Mouse (Mus musculus) heart, embryonic 10.5 days (tissue): ENCODE data around the gene Aldh3b2. TPM values are rescaled to one million over a fixed set of nuclear protein-coding genes. Genes with fewer than 3 reads are reported as not detected.
"Not testable (repeated sequence)": the region's sequence is repeated elsewhere in the genome, so short reads cannot be mapped to it uniquely, and the experiment has no call there.

ENCODE experiments used
- DNase-seq: peaks from one replicate; pipeline ENCODE4 v3.0.0-alpha.2; 2017; ENCODE audit warnings: low spot score
- H3K27ac ChIP-seq: fragments of 300-500 bp; sonication (generic); 2 replicates; pipeline ENCODE4 v1.5.1; 2016; ENCODE audit warnings: mild to moderate bottlenecking
- H3K27me3 ChIP-seq: fragments of 300-500 bp; sonication (generic); 2 replicates; pipeline ENCODE4 v1.6.1; 2016; ENCODE audit warnings: mild to moderate bottlenecking; ENCODE audit not compliant: poor library complexity, insufficient read depth, severe bottlenecking
- H3K36me3 ChIP-seq: fragments of 300-500 bp; sonication (generic); 2 replicates; pipeline ENCODE4 v1.6.1; 2016; ENCODE audit warnings: mild to moderate bottlenecking, moderate library complexity
- H3K4me1 ChIP-seq: fragments of 300-500 bp; sonication (generic); 2 replicates; pipeline ENCODE4 v1.6.1; 2016; ENCODE audit warnings: mild to moderate bottlenecking
- H3K4me3 ChIP-seq: fragments of 300-500 bp; sonication (generic); 2 replicates; pipeline ENCODE4 v1.5.1; 2016; ENCODE audit warnings: mild to moderate bottlenecking, moderate library complexity
- H3K9me3 ChIP-seq: fragments of 300-500 bp; sonication (generic); 2 replicates; pipeline ENCODE4 v1.6.1; 2016; ENCODE audit warnings: mild to moderate bottlenecking, moderate library complexity
- WGBS: fragments of 180-500 bp; shearing (Covaris S2); methylation state at CpG from one replicate; pipeline ENCODE4 v1.1.7; 2016; 5-methylcytosine and 5-hydroxymethylcytosine counted together
- polyA plus RNA-seq: library from polyadenylated mRNA; unstranded; fragments of >200 nt; fragmentation: Nextera tagmentation; extraction: Ambion mirVana; gene quantifications from 2 replicates; pipeline ENCODE4 v1.2.1, GENCODE M21; 2016

Aldh3b2 gene
- polyA plus RNA-seq, 1 experiment from 2014 or later: 1.8 TPM

- Histone ChIP-seq H3K4me3 (no peak overlapping the region), H3K36me3 (no peaks in the 10 kb centered on the region), H3K4me1 (peaks cover 14% of the 10 kb centered on the region), H3K27ac (no peak overlapping the region), H3K9me3 (no peaks in the 10 kb centered on the region), H3K27me3 (0 out of 2 replicates have a peak, but pooled peaks cover 7% of the 10 kb centered on the region)
- DNase-seq: no peak
- WGBS: 79% methylated on average over 3 of the region's 3 CpGs
Observed at GRCm38 (mm10) chr19:3955033-3955432, 17.1 kb upstream of the Aldh3b2 start.

GRCm38 (mm10) chr19:3955804-3956203 is 16.3 kb upstream of the Aldh3b2 start:
- Histone ChIP-seq H3K36me3 (no peaks in the 10 kb centered on the region), H3K27me3 (0 out of 2 replicates have a peak, but pooled peaks cover 7% of the 10 kb centered on the region), H3K27ac (0 out of 2 replicates have a peak overlapping the region, but pooled peaks have one; percentile 36), H3K9me3 (no peaks in the 10 kb centered on the region), H3K4me3 (no peak overlapping the region), H3K4me1 (peaks cover 14% of the 10 kb centered on the region)
- WGBS: 26% methylated on average over 4 of the region's 4 CpGs
- DNase-seq: no peak

DNA sequence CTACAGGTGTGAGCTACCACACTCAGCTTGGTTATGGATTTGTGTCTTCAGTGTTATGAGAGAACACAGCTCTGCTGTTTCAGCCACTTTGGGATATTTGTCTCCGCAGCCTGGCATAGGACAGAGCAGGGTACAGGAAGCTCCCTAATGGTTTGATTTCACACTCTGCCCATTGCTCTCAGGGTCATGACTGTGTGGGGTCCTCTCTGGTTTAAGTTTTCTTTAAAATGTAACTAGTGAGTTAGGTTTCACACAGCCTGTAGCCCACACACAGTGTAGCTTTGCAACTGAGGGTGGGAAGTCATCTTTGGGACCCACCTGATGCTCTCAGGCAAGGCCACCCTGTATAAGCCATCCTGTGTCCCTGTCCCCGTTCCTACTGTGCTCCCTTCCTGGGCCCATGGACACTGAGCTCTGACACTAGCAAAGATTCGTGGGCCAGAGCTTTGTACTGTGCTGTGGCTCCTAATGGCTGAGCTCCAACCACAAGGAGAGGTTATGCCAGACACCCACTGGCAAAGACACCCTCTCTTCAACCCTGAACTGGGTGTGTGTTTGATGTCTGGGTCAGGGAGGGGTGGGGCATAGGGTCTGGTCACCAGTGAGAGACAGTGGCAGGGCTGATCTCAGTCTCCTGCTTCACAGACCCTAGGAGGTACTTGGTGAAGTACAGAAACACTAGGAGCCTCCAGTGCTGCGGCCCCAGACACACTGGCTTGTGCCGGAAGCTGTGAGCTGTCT is 14.7 kb upstream of the Aldh3b2 start:
- H3K4me3 ChIP-seq, H3K36me3 ChIP-seq, DNase-seq, H3K27me3 ChIP-seq, H3K9me3 ChIP-seq, H3K27ac ChIP-seq: not testable (repeated sequence)
- peaks cover 14% of the 10 kb centered on the region for H3K4me1 ChIP-seq
- WGBS: 65% methylated on average over 5 of the region's 5 CpGs

DNA sequence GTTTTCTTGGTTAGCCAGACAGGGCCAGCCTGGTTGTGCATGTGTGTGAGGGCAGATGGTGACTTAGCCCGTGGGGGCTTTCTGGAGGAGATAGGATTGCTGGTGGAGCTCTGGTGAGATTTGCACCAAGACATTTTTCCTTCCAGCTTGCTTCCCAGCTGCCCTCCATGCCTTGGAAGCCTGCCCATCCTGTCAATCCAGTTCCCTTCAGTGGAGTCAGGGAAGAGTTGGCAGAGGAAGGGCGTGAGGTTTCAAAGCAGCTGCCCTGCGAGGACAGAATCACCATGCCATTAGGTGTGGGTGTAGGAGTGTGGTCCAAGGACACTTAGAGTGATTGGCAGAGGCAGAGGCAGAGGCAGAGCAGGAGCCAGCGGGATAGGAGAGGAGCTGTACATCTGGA is 13.7 kb upstream of the Aldh3b2 start, which contains the start of gene Aldh3b3:
Aldh3b3 (plus strand) TSS at position 176 of the 400 bp plus-strand sequence.
- Histone ChIP-seq H3K4me1 (peaks cover 18% of the 10 kb centered on the region), H3K27me3 (0 out of 2 replicates have a peak, but pooled peaks cover 7% of the 10 kb centered on the region), H3K27ac (no peak within 1 kb of the TSS), H3K36me3 (no peaks in the 10 kb centered on the region), H3K4me3 (no peak within 1 kb of the TSS), H3K9me3 (no peaks in the 10 kb centered on the region)
- no peak for DNase-seq
- WGBS: 74% methylated on average over 4 of the region's 4 CpGs

GRCm38 (mm10) chr19:3959030-3959429 is 13.1 kb upstream of the Aldh3b2 start:
- no peaks in the 10 kb centered on the region for H3K9me3 ChIP-seq
- no peak overlapping the region for H3K27ac ChIP-seq
- H3K4me3 ChIP-seq: no peak overlapping the region
- DNase-seq: no peak
- 0 out of 2 replicates have a peak, but pooled peaks cover 11% of the 10 kb centered on the region for H3K27me3 ChIP-seq
- peaks cover 18% of the 10 kb centered on the region for H3K4me1 ChIP-seq
- no peaks in the 10 kb centered on the region for H3K36me3 ChIP-seq

- DNase-seq: no peak
- Histone ChIP-seq H3K36me3 (no peaks in the 10 kb centered on the region), H3K9me3 (no peaks in the 10 kb centered on the region), H3K4me1 (peaks cover 12% of the 10 kb centered on the region), H3K4me3 (no peak overlapping the region), H3K27me3 (0 out of 2 replicates have a peak, but pooled peaks cover 13% of the 10 kb centered on the region), H3K27ac (no peak overlapping the region)
- WGBS: 77% methylated on average over 5 of the region's 5 CpGs
Observed at GRCm38 (mm10) chr19:3960211-3960610, 11.9 kb upstream of the Aldh3b2 start.

- H3K36me3 ChIP-seq, H3K4me1 ChIP-seq, H3K9me3 ChIP-seq, H3K4me3 ChIP-seq, H3K27ac ChIP-seq, DNase-seq: not testable (repeated sequence)
- H3K27me3 ChIP-seq: 0 out of 2 replicates have a peak, but pooled peaks cover 10% of the 10 kb centered on the region
- WGBS: 88% methylated on average over 6 of the region's 6 CpGs
Observed at GRCm38 (mm10) chr19:3961805-3962204, 10.3 kb upstream of the Aldh3b2 start.

- DNase-seq: no peak
- Histone ChIP-seq H3K4me3 (no peak overlapping the region), H3K9me3 (no peaks in the 10 kb centered on the region), H3K36me3 (no peaks in the 10 kb centered on the region), H3K4me1 (peaks cover 14% of the 10 kb centered on the region), H3K27me3 (0 out of 2 replicates have a peak, but pooled peaks cover 10% of the 10 kb centered on the region), H3K27ac (no peak overlapping the region)
- WGBS: 8% methylated on average over 2 of the region's 2 CpGs
Observed at GRCm38 (mm10) chr19:3962469-3962868, 9.7 kb upstream of the Aldh3b2 start.

DNA sequence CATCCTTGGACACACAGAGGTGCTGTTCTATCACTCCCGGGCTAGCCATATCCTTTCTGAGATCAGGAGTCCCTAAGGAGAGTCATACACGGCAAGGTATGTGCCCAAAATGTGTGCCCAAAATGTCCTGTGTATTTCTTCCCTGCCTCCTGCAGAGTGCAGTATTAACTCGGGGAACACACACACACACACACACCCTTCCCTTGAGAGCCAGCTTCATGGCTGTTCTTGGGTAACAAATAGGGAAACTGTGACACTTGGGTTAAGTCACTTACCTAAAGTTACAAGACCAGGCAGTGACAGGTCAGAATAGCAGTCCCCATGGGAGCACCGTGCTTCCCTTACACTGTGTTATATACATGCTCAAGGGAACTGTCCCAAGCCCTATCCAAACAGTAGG is 8.1 kb upstream of the Aldh3b2 start:
- H3K27ac ChIP-seq: no peak overlapping the region
- H3K27me3 ChIP-seq: 0 out of 2 replicates have a peak, but pooled peaks cover 11% of the 10 kb centered on the region
- no peak overlapping the region for H3K4me3 ChIP-seq
- H3K9me3 ChIP-seq: no peaks in the 10 kb centered on the region
- 75% methylated on average over 4 of the region's 4 CpGs for WGBS
- DNase-seq: no peak
- no peaks in the 10 kb centered on the region for H3K36me3 ChIP-seq
- H3K4me1 ChIP-seq: peaks cover 23% of the 10 kb centered on the region

DNA sequence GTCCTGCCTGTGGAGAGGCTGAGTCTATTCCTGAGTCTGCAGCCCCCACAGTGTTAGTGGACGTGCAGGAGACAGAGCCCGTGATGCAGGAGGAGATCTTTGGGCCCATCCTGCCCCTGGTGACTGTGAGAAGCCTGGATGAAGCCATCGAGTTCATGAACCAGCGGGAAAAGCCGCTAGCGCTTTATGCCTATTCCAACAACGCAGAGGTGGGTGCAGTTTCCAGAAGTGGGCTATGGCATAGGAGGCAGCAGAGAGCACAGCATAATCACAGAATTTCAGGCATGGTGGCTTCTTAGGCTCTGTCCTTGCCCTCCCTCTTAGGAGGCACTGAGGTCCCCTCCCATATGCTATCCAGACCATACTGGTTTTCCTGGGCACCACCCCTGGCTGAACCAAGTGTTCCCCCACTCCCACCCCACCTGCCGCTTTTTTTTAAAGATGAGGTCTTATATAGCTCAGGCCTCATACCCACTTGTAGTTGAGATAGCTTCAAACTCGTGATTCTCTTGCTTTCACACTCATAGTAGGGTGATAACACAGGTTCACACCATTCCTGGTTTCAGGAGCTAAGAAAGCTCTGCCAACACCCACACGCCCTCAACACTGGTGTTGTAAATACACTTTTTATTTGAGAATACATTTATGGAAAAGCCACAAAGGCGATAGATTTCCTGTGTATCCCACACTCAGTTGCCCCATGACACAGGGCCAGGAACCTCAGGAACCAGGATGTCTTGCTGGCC is 5.6 kb upstream of the Aldh3b2 start:
- DNase-seq: no peak
- Histone ChIP-seq H3K36me3 (no peaks in the 10 kb centered on the region), H3K4me1 (peaks cover 31% of the 10 kb centered on the region), H3K4me3 (no peak overlapping the region), H3K27ac (no peak overlapping the region), H3K9me3 (no peaks in the 10 kb centered on the region), H3K27me3 (0 out of 2 replicates have a peak, but pooled peaks cover 22% of the 10 kb centered on the region)
- 62% methylated on average over 11 of the region's 11 CpGs for WGBS

GRCm38 (mm10) chr19:3967258-3967657 is 4.9 kb upstream of the Aldh3b2 start:
- Histone ChIP-seq H3K36me3 (no peaks in the 10 kb centered on the region), H3K4me3 (no peak overlapping the region), H3K27me3 (0 out of 2 replicates have a peak, but pooled peaks cover 23% of the 10 kb centered on the region), H3K27ac (no peak overlapping the region), H3K9me3 (no peaks in the 10 kb centered on the region), H3K4me1 (peaks cover 32% of the 10 kb centered on the region)
- DNase-seq: no peak
- WGBS: 32% methylated on average over 3 of the region's 3 CpGs

- H3K36me3 ChIP-seq, DNase-seq, H3K4me1 ChIP-seq, H3K4me3 ChIP-seq, H3K9me3 ChIP-seq, H3K27ac ChIP-seq: not testable (repeated sequence)
- peaks cover 12% of the 10 kb centered on the region; the same call in 1 of the 2 replicates for H3K27me3 ChIP-seq
- 81% methylated on average over 6 of the region's 6 CpGs for WGBS
Observed at GRCm38 (mm10) chr19:3974608-3975007, 2.5 kb downstream of the Aldh3b2 start.

DNA sequence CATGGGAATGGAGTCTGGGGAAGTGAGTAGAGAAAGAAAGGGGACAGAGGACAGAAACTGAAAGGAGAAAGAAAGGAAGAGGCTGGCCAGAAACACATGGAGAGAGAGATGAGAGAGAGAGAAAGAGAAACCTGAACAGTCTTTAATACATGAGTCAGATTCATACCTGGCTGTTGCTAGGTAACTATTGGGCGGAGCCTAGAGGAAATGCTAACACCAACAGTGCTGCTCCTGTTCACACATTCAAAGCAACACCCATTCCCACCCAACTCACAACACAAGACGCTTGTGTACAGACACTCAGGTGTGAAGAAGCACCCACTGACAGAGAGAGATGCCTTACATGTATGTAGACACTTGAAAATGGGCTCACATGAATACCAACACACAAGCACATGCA is 3.7 kb downstream of the Aldh3b2 start:
- H3K4me1 ChIP-seq: peaks cover 4% of the 10 kb centered on the region; the same call in 1 of the 2 replicates
- WGBS: 67% methylated on average over 2 of the region's 2 CpGs

More for the DNA sequence above, 3.7 kb downstream of the Aldh3b2 start:
- no peaks in the 10 kb centered on the region for H3K36me3 ChIP-seq
- H3K27me3 ChIP-seq: peaks cover 10% of the 10 kb centered on the region; the same call in 1 of the 2 replicates
- H3K9me3 ChIP-seq: no peaks in the 10 kb centered on the region
- no peak overlapping the region for H3K4me3 ChIP-seq
- no peak overlapping the region for H3K27ac ChIP-seq
- DNase-seq: no peak
